Mouse (Mus musculus): Measurements from ENCODE around the gene Tpi1.

GRCm38 (mm10) chr6:124822049-124822448, 8.0 kb upstream of the Tpi1 start:
- TF ChIP-seq TAL1 (IDR thresholded peaks at IDR 0.05; ENCODE audit: low read length) = no peak
- no peak for TF ChIP-seq GATA1 (IDR thresholded peaks at IDR 0.05; ENCODE audit: low read length)

All from erythroblast, embryonic 14.5 days (primary cell).